Mouse (Mus musculus) neural tube, embryonic 14.5 days (tissue): ENCODE results near the gene Iqgap2. TPM values are rescaled to one million over a fixed set of nuclear protein-coding genes. Genes with fewer than 3 reads are reported as not detected.

Experiments
- ATAC-seq: fragments of 200-750 bp; cut with Nextera tagmentation; 2 replicates; pipeline ENCODE4 v1.8.0; 2017; ENCODE audit warnings: low read depth, mild to moderate bottlenecking, moderate TSS enrichment, moderate library complexity
- H3K27ac ChIP-seq: fragments of 300-500 bp; sonication (generic); 2 replicates; pipeline ENCODE4 v1.5.1; 2014; ENCODE audit warnings: low read depth, mild to moderate bottlenecking, control low read depth, low read length, moderate library complexity, mixed read lengths
- H3K27me3 ChIP-seq: fragments of 300-500 bp; sonication (generic); 2 replicates; pipeline ENCODE4 v1.6.1; 2014; ENCODE audit warnings: low read length; ENCODE audit not compliant: control insufficient read depth, insufficient read depth
- H3K36me3 ChIP-seq: fragments of 300-500 bp; sonication (generic); 2 replicates; pipeline ENCODE4 v1.6.1; 2014; ENCODE audit warnings: low read length, mixed read lengths; ENCODE audit not compliant: control insufficient read depth, insufficient read depth
- H3K4me1 ChIP-seq: fragments of 300-500 bp; sonication (generic); 2 replicates; pipeline ENCODE4 v1.6.1; 2014; ENCODE audit warnings: low read length; ENCODE audit not compliant: control insufficient read depth, insufficient read depth
- H3K4me2 ChIP-seq: fragments of 300-500 bp; sonication (generic); 2 replicates; pipeline ENCODE4 v1.6.1; 2014; ENCODE audit warnings: mild to moderate bottlenecking, low read depth, low read length, control low read depth
- H3K4me3 ChIP-seq: fragments of 300-500 bp; sonication (generic); 2 replicates; pipeline ENCODE4 v1.5.1; 2014; ENCODE audit warnings: low read depth, low read length, control low read depth, mixed read lengths
- H3K9ac ChIP-seq: fragments of 300-500 bp; sonication (generic); replicated peaks from 2 replicates; pipeline ENCODE4 v1.6.1; 2014; ENCODE audit warnings: low read depth, mild to moderate bottlenecking, control low read depth, low read length, mixed read lengths
- H3K9me3 ChIP-seq: fragments of 300-500 bp; sonication (generic); 2 replicates; pipeline ENCODE4 v1.6.1; 2016; ENCODE audit warnings: low read length; ENCODE audit not compliant: control insufficient read depth
- WGBS: fragments of 180-500 bp; shearing (Covaris S2); extraction: QIAGEN DNeasy Blood & Tissue Kit; methylation state at CpG from one replicate; pipeline ENCODE4 v1.1.7; 2014; 5-methylcytosine and 5-hydroxymethylcytosine counted together
- polyA plus RNA-seq: library from polyadenylated mRNA; unstranded; fragments of >200 nt; fragmentation: Nextera tagmentation; extraction: Ambion mirVana; gene quantifications from 2 replicates; pipeline ENCODE4 v1.2.1, GENCODE M21; 2014

The Iqgap2 gene
- polyA plus RNA-seq, 1 experiment from 2014 or later: 2.0 TPM

DNA sequence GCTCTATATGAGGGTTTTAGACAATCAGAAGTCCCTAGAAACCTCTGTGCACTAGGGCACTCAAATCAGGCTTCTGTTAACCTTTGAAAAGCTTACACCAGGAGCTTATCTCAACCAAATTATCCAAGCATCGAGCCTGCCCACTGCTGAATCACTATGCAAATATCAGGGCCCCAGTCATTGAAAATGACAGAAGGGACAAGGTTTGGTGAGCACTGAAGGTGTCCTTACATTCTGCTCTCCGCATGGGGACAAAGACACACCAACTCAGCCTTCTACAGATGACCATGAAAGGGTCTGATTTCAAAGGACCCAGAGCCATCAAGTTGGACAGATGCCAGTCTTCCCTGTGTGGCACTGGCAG lies 108.8 kb downstream of the Iqgap2 start:
- WGBS: 50% methylated on average over 2 of the region's 2 CpGs

DNA sequence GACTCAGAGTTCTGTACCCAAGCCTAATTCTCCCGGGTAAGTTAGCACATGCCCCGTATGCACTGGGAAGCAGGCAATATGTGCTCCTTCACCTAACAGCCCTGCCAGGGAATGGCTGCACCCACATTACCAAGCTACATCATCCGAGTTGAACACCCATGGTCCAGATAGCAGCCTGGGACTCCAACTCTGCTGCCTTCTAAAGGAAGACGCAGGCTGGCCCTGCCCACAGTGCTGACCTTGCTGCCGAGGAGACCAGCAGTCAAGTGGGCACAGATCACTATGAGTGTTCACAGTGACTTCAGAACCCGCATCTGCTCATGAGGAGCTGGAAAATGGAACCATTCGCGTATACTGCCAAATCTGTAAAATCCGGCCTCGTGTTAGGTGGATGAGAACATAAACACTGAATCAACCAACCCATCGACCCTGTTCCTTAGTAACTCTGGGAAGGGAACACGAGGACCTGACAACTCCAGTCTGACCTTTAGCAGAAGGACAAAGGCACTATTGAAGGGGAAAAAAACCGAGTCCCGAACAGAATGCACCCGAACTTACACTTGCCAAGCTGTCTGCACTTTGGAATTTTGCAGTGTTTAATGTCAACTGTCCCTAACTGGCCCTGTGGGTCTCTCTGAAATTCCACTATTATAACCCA lies 109.3 kb downstream of the Iqgap2 start:
- Histone ChIP-seq H3K4me3 (no peak overlapping the region), H3K9me3 (no peaks in the 10 kb centered on the region), H3K4me1 (no peaks in the 10 kb centered on the region), H3K27ac (no peak overlapping the region), H3K36me3 (no peaks in the 10 kb centered on the region), H3K4me2 (no peak overlapping the region), H3K9ac (no peak overlapping the region), H3K27me3 (no peaks in the 10 kb centered on the region)
- 62% methylated on average over 15 of the region's 15 CpGs for WGBS
- ATAC-seq: no peak

More for the DNA sequence above, 108.8 kb downstream of the Iqgap2 start:
- Histone ChIP-seq H3K27me3 (no peaks in the 10 kb centered on the region), H3K9ac (no peak overlapping the region), H3K27ac (no peak overlapping the region), H3K4me1 (no peaks in the 10 kb centered on the region), H3K4me3 (no peak overlapping the region), H3K36me3 (no peaks in the 10 kb centered on the region), H3K4me2 (no peak overlapping the region), H3K9me3 (no peaks in the 10 kb centered on the region)
- ATAC-seq: no peak

GRCm38 (mm10) chr13:95780038-95780437 lies 111.7 kb downstream of the Iqgap2 start:
- 0 out of 2 replicates have a peak, but pooled peaks cover 5% of the 10 kb centered on the region for H3K4me1 ChIP-seq
- no peak overlapping the region for H3K4me3 ChIP-seq
- H3K9ac ChIP-seq: no peak overlapping the region
- H3K9me3 ChIP-seq: no peaks in the 10 kb centered on the region
- H3K27ac ChIP-seq: no peak overlapping the region
- 84% methylated on average over 7 of the region's 7 CpGs for WGBS
- no peaks in the 10 kb centered on the region for H3K27me3 ChIP-seq
- H3K4me2 ChIP-seq: no peak overlapping the region
- no peak for ATAC-seq
- H3K36me3 ChIP-seq: no peaks in the 10 kb centered on the region

DNA sequence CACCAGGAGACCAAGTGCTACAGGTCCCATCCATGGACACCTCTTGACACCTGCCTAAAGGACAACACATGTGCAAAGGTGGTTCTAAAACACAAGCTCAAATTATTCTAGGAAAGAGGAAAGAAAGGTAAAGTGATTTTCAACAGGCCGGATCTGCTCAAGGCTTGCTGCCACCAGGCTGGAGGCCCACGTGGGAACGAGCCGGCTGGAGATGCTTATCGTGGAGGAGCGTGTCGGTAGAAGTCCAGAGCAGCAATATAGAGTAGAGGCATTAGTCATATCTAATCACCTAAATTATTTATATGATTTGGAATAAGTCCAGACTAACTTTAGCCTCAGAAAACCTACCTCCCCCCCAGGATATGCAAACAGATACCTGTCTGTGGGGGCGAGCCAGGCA lies 112.5 kb downstream of the Iqgap2 start:
- H3K27ac ChIP-seq: no peak overlapping the region

GRCm38 (mm10) chr13:95778761-95779161 lies 113.0 kb downstream of the Iqgap2 start:
- H3K27ac ChIP-seq: no peak overlapping the region
- 74% methylated on average over 9 of the region's 9 CpGs for WGBS
- H3K27me3 ChIP-seq: no peaks in the 10 kb centered on the region
- H3K9ac ChIP-seq: no peak overlapping the region
- H3K9me3 ChIP-seq: no peaks in the 10 kb centered on the region
- H3K4me2 ChIP-seq: no peak overlapping the region
- no peak overlapping the region for H3K4me3 ChIP-seq
- H3K4me1 ChIP-seq: 0 out of 2 replicates have a peak, but pooled peaks cover 5% of the 10 kb centered on the region
- H3K36me3 ChIP-seq: no peaks in the 10 kb centered on the region
- ATAC-seq: no peak

More for the DNA sequence above, 112.5 kb downstream of the Iqgap2 start:
- Histone ChIP-seq H3K27me3 (no peaks in the 10 kb centered on the region), H3K4me3 (no peak overlapping the region), H3K36me3 (no peaks in the 10 kb centered on the region), H3K4me2 (no peak overlapping the region), H3K9me3 (no peaks in the 10 kb centered on the region), H3K9ac (no peak overlapping the region), H3K4me1 (0 out of 2 replicates have a peak, but pooled peaks cover 5% of the 10 kb centered on the region)
- WGBS: 83% methylated on average over 8 of the region's 8 CpGs
- ATAC-seq: no peak

GRCm38 (mm10) chr13:95777651-95778391 lies 113.9 kb downstream of the Iqgap2 start:
- H3K36me3 ChIP-seq: no peaks in the 10 kb centered on the region
- no peak overlapping the region for H3K9ac ChIP-seq
- no peak overlapping the region for H3K27ac ChIP-seq
- 0 out of 2 replicates have a peak, but pooled peaks cover 5% of the 10 kb centered on the region for H3K4me1 ChIP-seq
- H3K9me3 ChIP-seq: no peaks in the 10 kb centered on the region
- no peak for ATAC-seq
- H3K4me3 ChIP-seq: no peak overlapping the region
- no peaks in the 10 kb centered on the region for H3K27me3 ChIP-seq
- H3K4me2 ChIP-seq: no peak overlapping the region
- 88% methylated on average over 5 of the region's 5 CpGs for WGBS

GRCm38 (mm10) chr13:95777237-95777636 lies 114.5 kb downstream of the Iqgap2 start:
- Histone ChIP-seq H3K36me3 (no peaks in the 10 kb centered on the region), H3K4me2 (no peak overlapping the region), H3K4me1 (0 out of 2 replicates have a peak, but pooled peaks cover 5% of the 10 kb centered on the region), H3K27ac (no peak overlapping the region), H3K9me3 (no peaks in the 10 kb centered on the region), H3K4me3 (no peak overlapping the region), H3K27me3 (no peaks in the 10 kb centered on the region), H3K9ac (no peak overlapping the region)
- ATAC-seq: no peak
- 38% methylated on average over 2 of the region's 2 CpGs for WGBS

- 13% methylated on average over 11 of the region's 11 CpGs for WGBS
- Histone ChIP-seq H3K4me2 (no peak overlapping the region), H3K27ac (no peak overlapping the region)
These were observed 116.6 kb downstream of the Iqgap2 start for GRCm38 (mm10) chr13:95774966-95775696.

More at GRCm38 (mm10) chr13:95774966-95775696, 116.6 kb downstream of the Iqgap2 start:
- Histone ChIP-seq H3K9ac (no peak overlapping the region), H3K4me3 (no peak overlapping the region), H3K9me3 (no peaks in the 10 kb centered on the region), H3K36me3 (no peaks in the 10 kb centered on the region), H3K27me3 (no peaks in the 10 kb centered on the region), H3K4me1 (0 out of 2 replicates have a peak, but pooled peaks cover 5% of the 10 kb centered on the region)
- peak; percentile 68; the same call in 1 of the 2 replicates for ATAC-seq
